Mouse (Mus musculus) hindbrain, embryonic 11.5 days (tissue): ENCODE results near the gene Slc43a3. TPM values are rescaled to one million over a fixed set of nuclear protein-coding genes. Genes with fewer than 3 reads are reported as not detected.

Experiments
- ATAC-seq: fragments of 200-750 bp; cut with Nextera tagmentation; 2 replicates; pipeline ENCODE4 v1.8.0; 2017; ENCODE audit warnings: mild to moderate bottlenecking, moderate TSS enrichment, moderate library complexity; ENCODE audit not compliant: low FRiP score
- DNase-seq: peaks from one replicate; pipeline ENCODE4 v3.0.0-alpha.2; 2015; ENCODE audit warnings: low spot score
- H3K27ac ChIP-seq: fragments of 300-500 bp; sonication (generic); 2 replicates; pipeline ENCODE4 v1.5.1; 2014; ENCODE audit warnings: mild to moderate bottlenecking, low read depth, low read length
- H3K27me3 ChIP-seq: fragments of 300-500 bp; sonication (generic); 2 replicates; pipeline ENCODE4 v1.6.1; 2014; ENCODE audit warnings: mild to moderate bottlenecking, low read length, moderate library complexity, mixed read lengths; ENCODE audit not compliant: control insufficient read depth, insufficient read depth
- H3K36me3 ChIP-seq: fragments of 300-500 bp; sonication (generic); 2 replicates; pipeline ENCODE4 v1.6.1; 2014; ENCODE audit warnings: mild to moderate bottlenecking, low read length, moderate library complexity, mixed read lengths; ENCODE audit not compliant: control insufficient read depth, insufficient read depth
- H3K4me1 ChIP-seq: fragments of 300-500 bp; sonication (generic); replicated peaks from 2 replicates; pipeline ENCODE4 v1.6.1; 2014; ENCODE audit warnings: low read length, mixed read lengths; ENCODE audit not compliant: control insufficient read depth, insufficient read depth
- H3K4me2 ChIP-seq: fragments of 300-500 bp; sonication (generic); replicated peaks from 2 replicates; pipeline ENCODE4 v1.6.1; 2014; ENCODE audit warnings: mild to moderate bottlenecking, low read depth, low read length
- H3K4me3 ChIP-seq: fragments of 300-500 bp; sonication (generic); 2 replicates; pipeline ENCODE4 v1.5.1; 2014; ENCODE audit warnings: low read depth, low read length
- H3K9ac ChIP-seq: fragments of 300-500 bp; sonication (generic); 2 replicates; pipeline ENCODE4 v1.6.1; 2014; ENCODE audit warnings: low read depth, low read length
- H3K9me3 ChIP-seq: fragments of 300-500 bp; sonication (generic); 2 replicates; pipeline ENCODE4 v1.6.1; 2016; ENCODE audit warnings: low read length; ENCODE audit not compliant: control insufficient read depth
- WGBS: fragments of 180-500 bp; shearing (Covaris S2); extraction: QIAGEN DNeasy Blood & Tissue Kit; methylation state at CpG from one replicate; pipeline ENCODE4 v1.1.7; 2014; 5-methylcytosine and 5-hydroxymethylcytosine counted together
- polyA plus RNA-seq: library from polyadenylated mRNA; unstranded; fragments of >200 nt; fragmentation: Nextera tagmentation; extraction: Ambion mirVana; gene quantifications from 2 replicates; pipeline ENCODE4 v1.2.1, GENCODE M21; 2014

Gene Slc43a3
- polyA plus RNA-seq, 1 experiment from 2014 or later, result 27.0 TPM

DNA sequence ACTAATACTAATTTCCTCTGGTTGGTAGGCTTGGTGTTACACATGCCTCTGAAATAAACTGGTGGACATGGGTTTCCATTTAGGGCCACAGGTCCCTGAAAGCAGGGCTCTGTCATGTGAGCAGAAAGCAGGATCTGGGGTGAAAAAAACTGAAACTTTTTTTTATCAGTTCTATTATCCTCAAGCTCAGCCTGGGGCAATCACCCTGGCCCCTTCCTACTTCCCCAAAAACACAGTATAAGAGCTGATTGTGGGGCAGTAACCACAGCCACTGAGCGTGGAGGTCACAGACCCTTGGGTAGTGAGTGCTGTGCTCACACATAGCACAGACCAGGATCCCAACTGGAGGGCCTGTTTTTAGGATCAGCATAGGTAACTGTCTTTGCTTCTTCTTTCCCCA is 51.6 kb downstream of the Slc43a3 start, which contains the start of gene Prg3:
Gene Prg3 (plus strand): TSS at position 286 of the 400 bp plus-strand sequence.
- Histone ChIP-seq H3K27me3 (no peaks in the 10 kb centered on the region), H3K36me3 (no peaks in the 10 kb centered on the region), H3K4me3 (no peak within 1 kb of the TSS), H3K4me1 (no peaks in the 10 kb centered on the region), H3K9ac (no peak within 1 kb of the TSS), H3K9me3 (no peaks in the 10 kb centered on the region), H3K4me2 (no peak within 1 kb of the TSS), H3K27ac (no peak within 1 kb of the TSS)
- WGBS, result 73% methylated on average over 1 of the region's 1 CpGs
- no peak for ATAC-seq
- no peak for DNase-seq

DNA sequence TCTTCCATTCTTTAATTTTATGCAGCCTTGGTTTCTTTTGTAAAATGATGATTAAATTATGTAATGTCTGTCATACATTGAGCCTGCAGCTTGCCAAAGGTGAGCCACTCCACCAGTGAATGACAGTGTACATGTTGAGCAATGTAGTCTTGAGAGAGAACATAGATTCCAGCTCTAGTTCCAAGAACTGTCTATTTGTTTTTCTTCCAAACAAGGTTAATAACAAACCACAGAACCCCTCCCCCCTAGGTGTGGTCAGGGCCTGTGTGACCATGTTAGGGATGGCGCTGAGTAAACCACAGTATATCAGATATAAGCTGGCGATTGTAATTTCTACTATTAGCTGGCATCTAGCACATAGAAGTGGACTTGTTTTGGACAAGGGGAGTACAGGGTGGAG is 60.0 kb downstream of the Slc43a3 start:
- 89% methylated on average over 2 of the region's 2 CpGs for WGBS
- Histone ChIP-seq H3K4me2 (no peak overlapping the region), H3K27ac (no peak overlapping the region), H3K36me3 (no peaks in the 10 kb centered on the region), H3K9ac (no peak overlapping the region), H3K27me3 (no peaks in the 10 kb centered on the region), H3K4me1 (no peaks in the 10 kb centered on the region), H3K9me3 (no peaks in the 10 kb centered on the region), H3K4me3 (no peak overlapping the region)
- no peak for ATAC-seq
- no peak for DNase-seq

DNA sequence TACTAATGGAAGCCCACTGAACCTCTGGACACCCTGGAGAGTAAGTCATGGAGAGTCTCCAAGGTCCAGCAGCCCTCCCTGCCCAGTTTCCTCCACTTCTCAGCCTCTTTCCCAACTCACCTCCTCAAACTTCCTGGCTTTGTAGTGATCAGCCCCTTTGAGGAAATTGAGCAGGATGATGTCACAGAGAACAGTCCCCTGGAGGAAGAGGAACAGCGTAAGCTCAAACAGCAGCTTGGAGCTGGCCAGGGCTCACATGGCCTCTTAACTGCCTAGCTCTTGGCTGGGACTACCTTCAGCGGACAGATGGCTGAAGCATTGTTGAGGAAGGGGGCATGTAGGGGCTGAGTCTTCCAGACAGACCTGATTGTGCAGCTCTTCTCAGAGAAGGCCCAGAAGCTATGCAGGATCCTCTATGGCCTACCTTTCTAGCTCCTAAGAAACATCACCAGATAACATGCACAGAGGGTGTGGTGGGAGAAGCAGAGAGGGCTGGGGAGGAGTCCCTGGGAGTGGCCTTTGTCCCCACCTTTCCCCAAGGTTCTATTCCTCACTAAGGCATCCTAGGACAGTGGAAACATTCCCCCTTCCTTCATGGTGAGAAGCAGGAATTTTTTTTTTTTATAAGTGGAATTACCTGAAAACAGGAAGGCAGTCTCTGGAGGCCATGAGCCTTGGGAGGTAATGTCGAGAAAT is 63.3 kb downstream of the Slc43a3 start:
- ATAC-seq, result no peak
- no peaks in the 10 kb centered on the region for H3K27me3 ChIP-seq
- no peaks in the 10 kb centered on the region for H3K4me1 ChIP-seq
- H3K27ac ChIP-seq, result no peak overlapping the region
- DNase-seq, result no peak
- 82% methylated on average over 3 of the region's 3 CpGs for WGBS
- no peak overlapping the region for H3K4me2 ChIP-seq
- no peaks in the 10 kb centered on the region for H3K9me3 ChIP-seq
- H3K9ac ChIP-seq, result no peak overlapping the region
- no peaks in the 10 kb centered on the region for H3K36me3 ChIP-seq
- H3K4me3 ChIP-seq, result no peak overlapping the region

DNA sequence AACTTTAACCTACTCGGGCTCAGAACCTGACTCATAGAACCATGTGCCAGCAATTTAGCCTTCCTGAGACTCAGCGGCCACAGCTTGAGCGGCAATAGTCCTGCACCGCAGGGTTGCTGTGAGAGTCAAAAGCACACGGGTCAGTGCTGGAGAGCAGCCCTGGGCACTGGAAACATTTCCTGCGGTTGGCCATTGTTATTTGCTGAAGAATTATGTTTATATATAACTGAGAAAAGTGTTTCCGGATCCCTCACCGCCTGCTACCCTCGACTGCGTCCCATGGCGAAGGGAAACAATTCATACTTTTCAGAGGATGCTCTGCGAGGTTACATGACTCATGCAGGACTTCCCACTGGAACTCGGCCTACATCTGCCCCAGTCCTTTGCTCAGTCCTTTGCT is 65.1 kb downstream of the Slc43a3 start:
- H3K9ac ChIP-seq, result no peak overlapping the region
- H3K4me3 ChIP-seq, result no peak overlapping the region
- no peaks in the 10 kb centered on the region for H3K27me3 ChIP-seq
- DNase-seq (no peak), ATAC-seq (no peak)
- 77% methylated on average over 13 of the region's 13 CpGs for WGBS
- H3K27ac ChIP-seq, result no peak overlapping the region
- H3K4me2 ChIP-seq, result no peak overlapping the region
- H3K9me3 ChIP-seq, result no peaks in the 10 kb centered on the region
- no peaks in the 10 kb centered on the region for H3K4me1 ChIP-seq
- no peaks in the 10 kb centered on the region for H3K36me3 ChIP-seq

DNA sequence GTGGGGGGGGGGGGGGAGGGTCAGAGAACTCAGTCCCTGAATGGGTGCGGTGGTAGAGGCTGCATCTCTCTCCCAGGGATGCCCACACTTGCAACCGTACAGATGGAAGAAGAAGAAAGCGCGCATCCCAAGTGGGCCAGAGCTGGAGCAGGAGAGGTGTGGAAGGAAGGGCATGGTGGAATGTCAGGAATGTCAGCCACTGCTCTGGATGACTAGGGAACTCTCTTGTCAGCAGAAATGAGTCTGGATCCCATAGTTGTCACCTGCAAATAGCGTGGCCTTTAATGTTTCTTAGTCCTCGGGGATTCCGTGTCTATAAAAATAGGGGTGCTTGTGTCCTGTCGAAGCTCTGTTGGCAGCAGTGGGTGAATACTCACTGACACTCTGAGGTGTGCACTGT is 66.2 kb downstream of the Slc43a3 start:
- Histone ChIP-seq H3K9me3 (no peaks in the 10 kb centered on the region), H3K4me3 (no peak overlapping the region), H3K4me2 (no peak overlapping the region), H3K4me1 (no peaks in the 10 kb centered on the region), H3K27ac (no peak overlapping the region), H3K36me3 (no peaks in the 10 kb centered on the region), H3K27me3 (no peaks in the 10 kb centered on the region), H3K9ac (no peak overlapping the region)
- DNase-seq (no peak), ATAC-seq (no peak)
- WGBS, result 80% methylated on average over 8 of the region's 8 CpGs

DNA sequence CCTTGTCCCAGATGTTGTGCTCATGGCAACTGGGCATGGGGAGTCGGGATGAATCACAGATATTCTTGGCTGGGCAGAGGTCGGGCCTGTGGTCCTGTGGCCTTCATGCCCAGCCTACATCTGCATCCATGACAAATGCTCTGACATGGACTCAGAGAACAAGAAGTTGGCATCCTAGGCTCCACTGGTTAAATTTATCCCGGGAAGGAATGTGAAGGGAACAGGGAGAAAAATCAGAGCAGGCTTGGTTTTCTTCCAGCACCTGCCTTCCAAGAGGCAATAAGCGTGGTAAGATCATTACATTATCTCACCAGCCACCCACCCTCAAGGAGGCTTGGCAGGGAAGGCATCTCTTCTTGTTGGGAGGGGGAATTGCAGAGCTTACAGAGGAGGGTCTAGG is 68.0 kb downstream of the Slc43a3 start:
- 86% methylated on average over 4 of the region's 4 CpGs for WGBS
- Histone ChIP-seq H3K4me1 (no peaks in the 10 kb centered on the region), H3K9ac (no peak overlapping the region)

DNA sequence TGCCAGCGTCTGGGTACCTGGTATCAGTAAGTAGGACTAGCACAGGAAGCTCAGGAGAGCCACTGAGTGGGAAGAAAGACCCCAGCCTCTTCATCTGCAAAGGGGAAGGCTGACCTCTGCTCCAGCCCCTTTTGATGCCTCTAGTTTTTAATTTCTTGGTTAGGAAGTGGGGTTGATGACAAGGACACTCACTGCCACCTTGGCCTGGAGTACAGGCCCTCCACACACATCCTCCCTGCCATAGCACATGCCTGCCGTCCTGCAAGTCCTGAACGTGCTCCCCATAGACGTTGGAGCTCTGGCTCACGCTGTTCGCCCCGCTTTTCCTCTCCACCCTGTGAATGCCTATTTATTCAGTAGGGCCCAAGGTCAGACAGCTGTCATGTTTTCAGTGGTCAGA is 70.2 kb downstream of the Slc43a3 start:
- 81% methylated on average over 7 of the region's 7 CpGs for WGBS
- H3K4me1 ChIP-seq, result no peaks in the 10 kb centered on the region
- H3K27ac ChIP-seq, result no peak overlapping the region
- H3K9ac ChIP-seq, result no peak overlapping the region
- no peaks in the 10 kb centered on the region for H3K27me3 ChIP-seq
- H3K4me3 ChIP-seq, result no peak overlapping the region
- H3K4me2 ChIP-seq, result no peak overlapping the region
- H3K9me3 ChIP-seq, result no peaks in the 10 kb centered on the region
- no peaks in the 10 kb centered on the region for H3K36me3 ChIP-seq
- ATAC-seq (no peak), DNase-seq (no peak)

More for the DNA sequence above, 68.0 kb downstream of the Slc43a3 start:
- Histone ChIP-seq H3K36me3 (no peaks in the 10 kb centered on the region), H3K9me3 (no peaks in the 10 kb centered on the region), H3K4me3 (no peak overlapping the region), H3K27ac (no peak overlapping the region), H3K27me3 (no peaks in the 10 kb centered on the region), H3K4me2 (no peak overlapping the region)
- DNase-seq (no peak), ATAC-seq (no peak)

DNA sequence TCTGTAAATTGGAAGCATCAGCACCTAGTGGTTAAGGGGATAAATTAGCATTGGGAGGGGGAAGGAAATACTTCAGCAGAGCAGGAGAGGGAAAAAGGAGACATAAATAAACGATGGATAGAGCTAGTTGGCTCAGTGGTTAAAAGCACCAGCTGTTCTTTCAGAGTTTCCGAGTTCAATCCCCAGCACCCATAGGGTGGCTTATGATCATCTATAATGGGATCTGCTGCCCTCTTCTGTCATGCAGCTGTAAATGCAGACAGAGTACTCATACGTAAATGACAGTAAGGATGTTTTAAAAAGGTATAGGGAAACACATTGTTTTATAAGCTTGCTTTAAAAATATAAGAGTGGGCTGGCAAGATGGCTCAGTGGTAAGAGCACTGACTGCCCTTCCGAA is 71.3 kb downstream of the Slc43a3 start:
- H3K27ac ChIP-seq, result no peak overlapping the region
- ATAC-seq (no peak), DNase-seq (peak; percentile 38)
- no peaks in the 10 kb centered on the region for H3K36me3 ChIP-seq
- no peaks in the 10 kb centered on the region for H3K27me3 ChIP-seq
- no peaks in the 10 kb centered on the region for H3K4me1 ChIP-seq
- 34% methylated on average over 4 of the region's 4 CpGs for WGBS
- H3K9ac ChIP-seq, result no peak overlapping the region
- H3K4me2 ChIP-seq, result no peak overlapping the region
- no peaks in the 10 kb centered on the region for H3K9me3 ChIP-seq
- H3K4me3 ChIP-seq, result no peak overlapping the region
